Mouse (Mus musculus) testis, adult 2 months (tissue): Measurements from ENCODE around the gene Slf2. TPM values are rescaled to one million over a fixed set of nuclear protein-coding genes. Genes with fewer than 3 reads are reported as not detected.
A peak's percentile ranks its signal among the peaks of the same experiment; 100 is the strongest.

ENCODE experiments used
- H3K27ac ChIP-seq: fragments of 200-500 bp; 2 replicates; pipeline ENCODE4 v1.5.1; 2012; ENCODE audit warnings: low read depth, low read length; ENCODE audit not compliant: control insufficient read depth, insufficient read depth
- H3K27me3 ChIP-seq: fragments of 200-500 bp; 2 replicates; pipeline ENCODE4 v1.6.1; 2012; ENCODE audit warnings: mild to moderate bottlenecking, low read length, moderate library complexity; ENCODE audit not compliant: control insufficient read depth, insufficient read depth
- H3K36me3 ChIP-seq: fragments of 200-500 bp; 2 replicates; pipeline ENCODE4 v1.6.1; 2012; ENCODE audit warnings: mild to moderate bottlenecking, low read length; ENCODE audit not compliant: control insufficient read depth, insufficient read depth
- H3K4me1 ChIP-seq: fragments of 200-500 bp; 2 replicates; pipeline ENCODE4 v1.6.1; 2012; ENCODE audit warnings: low read length; ENCODE audit not compliant: control insufficient read depth, insufficient read depth
- H3K4me3 ChIP-seq: fragments of 200-500 bp; 2 replicates; pipeline ENCODE4 v1.5.1; 2012; ENCODE audit warnings: low read depth, mild to moderate bottlenecking, low read length, moderate library complexity, mixed read lengths; ENCODE audit not compliant: control insufficient read depth
- CTCF ChIP-seq: fragments of 200-500 bp; IDR thresholded peaks from 2 replicates; pipeline ENCODE4 v1.5.1; 2012; ENCODE audit warnings: low read depth, mild to moderate bottlenecking, inconsistent platforms, low read length, moderate library complexity; ENCODE audit not compliant: control insufficient read depth, insufficient read depth, insufficient replicate concordance
- POLR2A ChIP-seq: fragments of 200-500 bp; IDR thresholded peaks from 2 replicates; pipeline ENCODE4 v1.6.1; 2012; ENCODE audit warnings: low read depth, mild to moderate bottlenecking, inconsistent platforms, low read length, moderate library complexity; ENCODE audit not compliant: control insufficient read depth
- polyA plus RNA-seq: library from polyadenylated mRNA; depleted of rRNA; stranded (reverse); fragments of >200 nt; gene quantifications from 2 replicates; pipeline ENCODE4 v1.2.3, GENCODE M21; 2012; rRNA removed

Gene Slf2
- 21.5 and 23.4 TPM in 2 replicates for polyA plus RNA-seq

GRCm38 (mm10) chr19:44930744-44931453, at the start of gene Slf2:
Slf2 (plus strand) TSS chr19:44931151.
- H3K4me1 ChIP-seq, result peaks cover 4% of the 10 kb centered on the region
- peak; percentile 75; the same call in 1 of the 2 replicates for TF ChIP-seq POLR2A
- TF ChIP-seq CTCF, result no peak
- peak within 1 kb of the TSS; percentile 92 for H3K4me3 ChIP-seq
- peaks cover 1% of the 10 kb centered on the region for H3K36me3 ChIP-seq
- peak within 1 kb of the TSS; percentile 95 for H3K27ac ChIP-seq
- no peaks in the 10 kb centered on the region for H3K27me3 ChIP-seq

GRCm38 (mm10) chr19:44882552-44883024, 48.4 kb upstream of the Slf2 start:
- Histone ChIP-seq H3K4me1 (peaks cover 5% of the 10 kb centered on the region), H3K27ac (no peak overlapping the region), H3K27me3 (no peaks in the 10 kb centered on the region), H3K36me3 (no peaks in the 10 kb centered on the region), H3K4me3 (peak overlapping the region; percentile 4; the same call in 1 of the 2 replicates)
- no peak for TF ChIP-seq POLR2A
- TF ChIP-seq CTCF, result no peak

- TF ChIP-seq CTCF (no peak), POLR2A (no peak)
- no peaks in the 10 kb centered on the region for H3K27me3 ChIP-seq
- H3K36me3 ChIP-seq, result no peaks in the 10 kb centered on the region
- no peak overlapping the region for H3K4me3 ChIP-seq
- H3K27ac ChIP-seq, result no peak overlapping the region
- H3K4me1 ChIP-seq, result peaks cover 5% of the 10 kb centered on the region
Measured at GRCm38 (mm10) chr19:44884331-44884730, 46.6 kb upstream of the Slf2 start.

- Histone ChIP-seq H3K27ac (no peak overlapping the region), H3K4me3 (no peak overlapping the region), H3K4me1 (peaks cover 5% of the 10 kb centered on the region), H3K36me3 (no peaks in the 10 kb centered on the region), H3K27me3 (no peaks in the 10 kb centered on the region)
- TF ChIP-seq CTCF (no peak), POLR2A (no peak)
Measured at GRCm38 (mm10) chr19:44886475-44886874, 44.5 kb upstream of the Slf2 start.

GRCm38 (mm10) chr19:44887679-44888235, 43.2 kb upstream of the Slf2 start:
- peaks cover 2% of the 10 kb centered on the region for H3K4me1 ChIP-seq
- TF ChIP-seq POLR2A (no peak), CTCF (peak; percentile 95)
- no peak overlapping the region for H3K27ac ChIP-seq
- no peaks in the 10 kb centered on the region for H3K36me3 ChIP-seq
- no peak overlapping the region for H3K4me3 ChIP-seq
- H3K27me3 ChIP-seq, result no peaks in the 10 kb centered on the region

GRCm38 (mm10) chr19:44889548-44889947, 41.4 kb upstream of the Slf2 start:
- H3K36me3 ChIP-seq, result no peaks in the 10 kb centered on the region
- H3K27ac ChIP-seq, result no peak overlapping the region
- TF ChIP-seq CTCF (no peak), POLR2A (no peak)
- H3K4me1 ChIP-seq, result peaks cover 6% of the 10 kb centered on the region; the same call in 1 of the 2 replicates
- no peak overlapping the region for H3K4me3 ChIP-seq
- no peaks in the 10 kb centered on the region for H3K27me3 ChIP-seq

GRCm38 (mm10) chr19:44891446-44891845, 39.5 kb upstream of the Slf2 start:
- H3K27me3 ChIP-seq, result no peaks in the 10 kb centered on the region
- no peak overlapping the region for H3K27ac ChIP-seq
- peaks cover 6% of the 10 kb centered on the region; the same call in 1 of the 2 replicates for H3K4me1 ChIP-seq
- H3K36me3 ChIP-seq, result no peaks in the 10 kb centered on the region
- no peak overlapping the region for H3K4me3 ChIP-seq
- TF ChIP-seq POLR2A (no peak), CTCF (no peak)
